Mouse (Mus musculus) megakaryocyte, embryonic 14.5 days (primary cell): Measurements from ENCODE around the gene Pdlim5.

Experiments used
- FLI1 ChIP-seq: IDR thresholded peaks from 2 replicates; pipeline ENCODE4 v1.6.1; 2012; ENCODE audit warnings: low read length, inconsistent platforms, mixed read lengths
- GATA1 ChIP-seq: IDR thresholded peaks from 3 replicates; pipeline ENCODE4 v1.6.1; 2012; ENCODE audit warnings: mixed read lengths, low read length, inconsistent platforms, borderline replicate concordance

DNA sequence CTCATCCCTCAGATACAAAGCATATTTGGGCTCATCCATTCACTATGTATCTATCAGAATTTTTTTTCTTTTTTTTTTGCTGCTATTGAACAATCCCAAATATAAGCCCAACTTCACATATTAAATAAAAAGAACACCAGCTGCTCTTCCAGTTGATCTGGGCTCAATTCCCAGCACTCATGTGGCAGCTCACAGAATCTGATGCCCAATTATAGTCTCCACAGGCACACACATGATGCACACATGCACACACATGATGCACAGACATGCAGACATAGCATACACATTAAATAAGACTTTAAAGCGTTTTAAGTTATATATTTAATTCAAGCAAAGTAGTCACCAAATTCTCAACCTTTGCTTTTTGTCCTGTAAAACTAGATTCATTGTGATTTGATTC, 62.0 kb downstream of the Pdlim5 start:
- no peak for TF ChIP-seq GATA1
- no peak for TF ChIP-seq FLI1
